Mouse (Mus musculus): ENCODE measurements around the gene Serbp1.

DNA sequence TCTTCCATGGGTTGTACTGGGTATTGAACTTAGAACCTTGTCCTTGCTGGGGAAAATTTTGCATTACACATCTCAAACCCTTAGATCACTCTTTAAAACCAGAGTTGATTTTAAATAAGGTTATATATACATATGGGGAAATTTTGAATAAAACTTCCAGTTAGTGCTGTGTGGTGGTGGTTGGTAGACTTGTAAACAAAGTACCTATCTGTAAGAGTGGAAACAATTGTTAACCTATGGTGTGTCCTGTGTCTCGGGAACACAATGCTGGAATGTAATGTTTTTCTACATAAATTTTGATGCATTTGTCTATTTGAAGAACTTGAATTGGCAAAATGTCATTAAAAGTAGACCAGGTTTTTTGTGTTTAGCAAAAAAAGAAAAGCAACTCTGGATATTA, 31.0 kb downstream of the Serbp1 start:
- TF ChIP-seq CTCF (IDR thresholded peaks at IDR 0.05; ENCODE audit: low read depth): no peak
- TF ChIP-seq EP300 (optimal IDR thresholded peaks at IDR 0.05): no peak
